Mouse (Mus musculus) cortical plate, adult 2 months (tissue): Measurements from ENCODE around the gene Lmbr1.

Source experiments
- CTCF ChIP-seq: fragments of 200-500 bp; IDR thresholded peaks from 2 replicates; pipeline ENCODE4 v1.5.1; 2011; ENCODE audit warnings: mild to moderate bottlenecking, control low read depth, low read length; ENCODE audit not compliant: insufficient read depth; ENCODE audit errors: extremely low read depth
- POLR2A ChIP-seq: fragments of 200-500 bp; IDR thresholded peaks from 2 replicates; pipeline ENCODE4 v1.6.1; 2011; ENCODE audit warnings: mild to moderate bottlenecking, low read length, control low read depth; ENCODE audit not compliant: insufficient read depth; ENCODE audit errors: extremely low read depth

- no peak; the same call in 1 of the 2 replicates for TF ChIP-seq CTCF
- no peak for TF ChIP-seq POLR2A
Measured at GRCm38 (mm10) chr5:29270879-29271278, 107.3 kb downstream of the Lmbr1 start.
